Mouse (Mus musculus) C2C12 (cell line): Measurements from ENCODE around the gene Ttll5. TPM values are rescaled to one million over a fixed set of nuclear protein-coding genes. Genes with fewer than 3 reads are reported as not detected.

Experiments
- H3K27me3 ChIP-seq: one replicate; pipeline ENCODE4 v1.6.1; 2011; ENCODE audit not compliant: control insufficient read depth, insufficient read depth, insufficient read length
- H3K36me3 ChIP-seq: one replicate; pipeline ENCODE4 v1.6.1; 2011; ENCODE audit not compliant: control insufficient read depth, insufficient read depth
- H3K4me3 ChIP-seq: one replicate; pipeline ENCODE4 v1.5.1; 2011; ENCODE audit warnings: mild to moderate bottlenecking, control low read depth; ENCODE audit not compliant: poor library complexity, insufficient read depth, severe bottlenecking
- H3K79me2 ChIP-seq: one replicate; pipeline ENCODE4 v1.6.1; 2011; ENCODE audit not compliant: control insufficient read depth, insufficient read depth
- H3K79me3 ChIP-seq: one replicate; pipeline ENCODE4 v1.6.1; 2011; ENCODE audit warnings: low read depth, control low read depth
- H3ac ChIP-seq: one replicate; pipeline ENCODE3; 2011; ENCODE audit warnings: low read depth; ENCODE audit not compliant: control insufficient read depth, insufficient read length
- CEBPB ChIP-seq: IDR thresholded peaks from one replicate; pipeline ENCODE4 v1.6.1; 2011; ENCODE audit warnings: low read depth, mild to moderate bottlenecking, control low read depth, moderate library complexity
- CTCF ChIP-seq: IDR thresholded peaks from one replicate; pipeline ENCODE4 v1.5.1; 2011; ENCODE audit not compliant: control insufficient read depth, insufficient read depth, insufficient read length
- FOSL1 ChIP-seq: IDR thresholded peaks from one replicate; pipeline ENCODE4 v1.8.0; 2011; ENCODE audit warnings: mild to moderate bottlenecking, low read length; ENCODE audit not compliant: poor library complexity, insufficient read depth, severe bottlenecking
- MAX ChIP-seq: IDR thresholded peaks from one replicate; pipeline ENCODE4 v1.6.1; 2011; ENCODE audit warnings: mild to moderate bottlenecking, control low read depth
- MYOD1 ChIP-seq: IDR thresholded peaks from one replicate; pipeline ENCODE4 v1.6.1; 2011; ENCODE audit warnings: low read depth; ENCODE audit not compliant: control insufficient read depth, insufficient read length
- MYOG ChIP-seq: IDR thresholded peaks from one replicate; pipeline ENCODE4 v1.6.1; 2011; ENCODE audit not compliant: control insufficient read depth, insufficient read length; ENCODE audit errors: extremely low read depth
- USF1 ChIP-seq: IDR thresholded peaks from one replicate; pipeline ENCODE4 v1.6.1; 2011; ENCODE audit warnings: low read depth, mild to moderate bottlenecking, control low read depth, moderate library complexity
- polyA plus RNA-seq: library from polyadenylated mRNA; unstranded; fragments of >200 nt; fragmentation: generic; extraction: Trizol; gene quantifications from one replicate; pipeline ENCODE4 v1.2.1, GENCODE M21; 2012; ENCODE audit warnings: missing spikeins

Ttll5 gene
- polyA plus RNA-seq, 1 experiment: 20.1 TPM

GRCm38 (mm10) chr12:85971655-85972054 is 147.2 kb downstream of the Ttll5 start:
- H3K4me3 ChIP-seq: no peak overlapping the region
- TF ChIP-seq MYOD1 (peak; percentile 79), FOSL1 (no peak)
- H3K27me3 ChIP-seq: no peaks in the 10 kb centered on the region
- H3ac ChIP-seq: no peak overlapping the region
- H3K79me3 ChIP-seq: peaks cover 8% of the 10 kb centered on the region
- H3K36me3 ChIP-seq: peaks cover 4% of the 10 kb centered on the region
- peaks cover 58% of the 10 kb centered on the region for H3K79me2 ChIP-seq

- no peak overlapping the region for H3ac ChIP-seq
- H3K79me3 ChIP-seq: peaks cover 6% of the 10 kb centered on the region
- no peak for TF ChIP-seq USF1
- no peak for TF ChIP-seq MYOD1
- TF ChIP-seq FOSL1: no peak
- no peak for TF ChIP-seq MYOG
- TF ChIP-seq CEBPB: no peak
- TF ChIP-seq CTCF: no peak
- TF ChIP-seq MAX: no peak
- no peaks in the 10 kb centered on the region for H3K27me3 ChIP-seq
- peaks cover under 1% of the 10 kb centered on the region for H3K36me3 ChIP-seq
- H3K4me3 ChIP-seq: no peak overlapping the region
- peaks cover 70% of the 10 kb centered on the region for H3K79me2 ChIP-seq
These were observed 149.1 kb downstream of the Ttll5 start for GRCm38 (mm10) chr12:85973526-85973925.

GRCm38 (mm10) chr12:85974030-85974429 is 149.6 kb downstream of the Ttll5 start:
- H3K79me2 ChIP-seq: peaks cover 70% of the 10 kb centered on the region
- H3K79me3 ChIP-seq: peaks cover 6% of the 10 kb centered on the region
- H3K27me3 ChIP-seq: no peaks in the 10 kb centered on the region
- TF ChIP-seq USF1 (peak; percentile 39), MAX (peak; percentile 26), MYOD1 (no peak)
- no peak overlapping the region for H3ac ChIP-seq
- H3K36me3 ChIP-seq: no peaks in the 10 kb centered on the region
- no peak overlapping the region for H3K4me3 ChIP-seq

- Histone ChIP-seq H3K4me3 (no peak overlapping the region), H3ac (no peak overlapping the region), H3K27me3 (no peaks in the 10 kb centered on the region), H3K79me2 (peaks cover 42% of the 10 kb centered on the region), H3K79me3 (peaks cover 10% of the 10 kb centered on the region), H3K36me3 (peaks cover 11% of the 10 kb centered on the region)
- TF ChIP-seq MYOD1 (no peak), USF1 (no peak), MAX (no peak), MYOG (no peak), FOSL1 (no peak), CTCF (no peak), CEBPB (no peak)
These were observed 155.5 kb downstream of the Ttll5 start for GRCm38 (mm10) chr12:85979996-85980395.

GRCm38 (mm10) chr12:85985524-85985923 is 161.1 kb downstream of the Ttll5 start:
- no peak overlapping the region for H3ac ChIP-seq
- TF ChIP-seq CEBPB: no peak
- TF ChIP-seq CTCF: no peak
- TF ChIP-seq MYOG: no peak
- TF ChIP-seq USF1: no peak
- TF ChIP-seq MYOD1: no peak
- no peak for TF ChIP-seq MAX
- TF ChIP-seq FOSL1: no peak
- H3K27me3 ChIP-seq: no peaks in the 10 kb centered on the region
- H3K79me2 ChIP-seq: peaks cover 23% of the 10 kb centered on the region
- H3K79me3 ChIP-seq: peaks cover 3% of the 10 kb centered on the region
- H3K4me3 ChIP-seq: no peak overlapping the region
- H3K36me3 ChIP-seq: no peaks in the 10 kb centered on the region

DNA sequence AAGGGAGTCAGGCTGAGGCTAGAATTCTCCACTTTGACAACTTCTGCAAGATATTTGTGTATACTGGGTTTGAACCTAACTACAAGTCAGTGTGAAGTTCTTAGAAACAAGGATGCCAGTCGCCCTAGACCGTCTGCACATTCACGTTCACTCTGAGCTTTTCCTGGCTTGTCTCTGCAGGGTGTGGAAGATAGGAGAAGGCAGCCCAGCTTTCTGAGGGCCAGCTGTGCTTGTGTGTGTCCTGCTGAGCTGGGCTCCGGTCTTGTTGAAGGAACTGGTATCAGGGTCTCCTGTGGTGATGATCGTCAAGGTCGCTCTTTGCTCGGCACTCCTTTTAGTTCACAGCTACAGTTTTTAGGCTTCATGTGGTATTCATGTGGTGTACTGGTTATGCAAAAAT is 161.6 kb downstream of the Ttll5 start:
- Histone ChIP-seq H3ac (no peak overlapping the region), H3K79me2 (peaks cover 23% of the 10 kb centered on the region), H3K4me3 (no peak overlapping the region), H3K36me3 (no peaks in the 10 kb centered on the region), H3K27me3 (no peaks in the 10 kb centered on the region), H3K79me3 (peaks cover 3% of the 10 kb centered on the region)
- no peak for TF ChIP-seq USF1
- no peak for TF ChIP-seq CTCF
- no peak for TF ChIP-seq CEBPB
- no peak for TF ChIP-seq MAX
- no peak for TF ChIP-seq MYOG
- TF ChIP-seq MYOD1: no peak
- no peak for TF ChIP-seq FOSL1
